Mouse (Mus musculus) forebrain, postnatal 0 days (tissue): Measurements from ENCODE around the gene AB124611. TPM values are rescaled to one million over a fixed set of nuclear protein-coding genes. Genes with fewer than 3 reads are reported as not detected.

ENCODE experiments used
- ATAC-seq: fragments of 200-750 bp; cut with Nextera tagmentation; 2 replicates; pipeline ENCODE4 v1.8.0; 2017; ENCODE audit warnings: mild to moderate bottlenecking, moderate library complexity
- DNase-seq: peaks from one replicate; pipeline ENCODE4 v3.0.0-alpha.2; 2015
- H3K27ac ChIP-seq: fragments of 300-500 bp; sonication (generic); 2 replicates; pipeline ENCODE4 v1.5.1; 2014; ENCODE audit warnings: low read depth, mild to moderate bottlenecking, antibody characterized with exemption, low read length, moderate library complexity, mixed read lengths
- H3K27me3 ChIP-seq: fragments of 300-500 bp; sonication (generic); 2 replicates; pipeline ENCODE4 v1.6.1; 2014; ENCODE audit warnings: mild to moderate bottlenecking, low read length, mixed read lengths; ENCODE audit not compliant: insufficient read depth
- H3K36me3 ChIP-seq: fragments of 300-500 bp; sonication (generic); 2 replicates; pipeline ENCODE4 v1.6.1; 2014; ENCODE audit warnings: mild to moderate bottlenecking, moderate library complexity; ENCODE audit not compliant: insufficient read depth
- H3K4me1 ChIP-seq: fragments of 300-500 bp; sonication (generic); 2 replicates; pipeline ENCODE4 v1.6.1; 2014; ENCODE audit warnings: antibody characterized with exemption; ENCODE audit not compliant: insufficient read depth
- H3K4me2 ChIP-seq: fragments of 300-500 bp; sonication (generic); 2 replicates; pipeline ENCODE4 v1.6.1; 2014; ENCODE audit warnings: low read depth, mild to moderate bottlenecking, moderate library complexity
- H3K4me3 ChIP-seq: fragments of 300-500 bp; sonication (generic); 2 replicates; pipeline ENCODE4 v1.5.1; 2014; ENCODE audit warnings: low read depth, low read length, mixed read lengths
- H3K9ac ChIP-seq: fragments of 300-500 bp; sonication (generic); 2 replicates; pipeline ENCODE4 v1.6.1; 2014; ENCODE audit warnings: mild to moderate bottlenecking
- H3K9me3 ChIP-seq: fragments of 300-500 bp; sonication (generic); 2 replicates; pipeline ENCODE4 v1.6.1; 2016; ENCODE audit warnings: low read length
- CTCF ChIP-seq: sonication (generic); IDR thresholded peaks from 2 replicates; pipeline ENCODE4 v1.5.1; 2016; ENCODE audit warnings: antibody characterized with exemption, control low read depth, low read depth
- WGBS: fragments of 180-500 bp; shearing (Covaris S2); extraction: QIAGEN DNeasy Blood & Tissue Kit; methylation state at CpG from one replicate; pipeline ENCODE4 v1.1.7; 2014; 5-methylcytosine and 5-hydroxymethylcytosine counted together
- polyA plus RNA-seq: library from polyadenylated mRNA; unstranded; fragments of >200 nt; fragmentation: Nextera tagmentation; extraction: Ambion mirVana; gene quantifications from 2 replicates; pipeline ENCODE4 v1.2.1, GENCODE M21; 2015
- total RNA-seq: library from RNA; depleted of rRNA; stranded (reverse); fragments of >200 nt; gene quantifications from 2 replicates; pipeline ENCODE4 v1.2.3, GENCODE M21; 2014

The AB124611 gene
- total and polyA plus RNA-seq, 2 experiments from 2014 or later, result 0.14 to 0.98 TPM

- no peak overlapping the region for H3K4me2 ChIP-seq
- H3K36me3 ChIP-seq, result peaks cover 4% of the 10 kb centered on the region; the same call in 1 of the 2 replicates
- no peak for ATAC-seq
- 72% methylated on average over 4 of the region's 4 CpGs for WGBS
- DNase-seq, result no peak
- no peaks in the 10 kb centered on the region for H3K9me3 ChIP-seq
- no peak for TF ChIP-seq CTCF
- H3K4me3 ChIP-seq, result no peak overlapping the region
- H3K4me1 ChIP-seq, result no peaks in the 10 kb centered on the region
- no peaks in the 10 kb centered on the region for H3K27me3 ChIP-seq
- no peak overlapping the region for H3K9ac ChIP-seq
- H3K27ac ChIP-seq, result no peak overlapping the region
Observed at GRCm38 (mm10) chr9:21558366-21558765, 32.4 kb downstream of the AB124611 start.

- Histone ChIP-seq H3K27ac (no peak overlapping the region), H3K4me3 (no peak overlapping the region), H3K9ac (no peak overlapping the region), H3K4me1 (no peaks in the 10 kb centered on the region), H3K4me2 (no peak overlapping the region), H3K9me3 (no peaks in the 10 kb centered on the region), H3K27me3 (no peaks in the 10 kb centered on the region), H3K36me3 (peaks cover 3% of the 10 kb centered on the region; the same call in 1 of the 2 replicates)
- DNase-seq, result no peak
- TF ChIP-seq CTCF, result no peak
- no peak for ATAC-seq
- 94% methylated on average over 3 of the region's 3 CpGs for WGBS
Observed at GRCm38 (mm10) chr9:21559151-21559550, 33.2 kb downstream of the AB124611 start.

- Histone ChIP-seq H3K36me3 (peaks cover under 1% of the 10 kb centered on the region; the same call in 1 of the 2 replicates), H3K9me3 (no peaks in the 10 kb centered on the region), H3K9ac (no peak overlapping the region), H3K27me3 (no peaks in the 10 kb centered on the region), H3K4me1 (no peaks in the 10 kb centered on the region), H3K4me2 (no peak overlapping the region), H3K27ac (no peak overlapping the region), H3K4me3 (no peak overlapping the region)
- DNase-seq (no peak), ATAC-seq (no peak)
- 83% methylated on average over 1 of the region's 1 CpGs for WGBS
- TF ChIP-seq CTCF, result no peak
Observed at GRCm38 (mm10) chr9:21564420-21564819, 38.4 kb downstream of the AB124611 start.

- no peak overlapping the region for H3K9ac ChIP-seq
- H3K36me3 ChIP-seq, result peaks cover 7% of the 10 kb centered on the region
- WGBS, result 80% methylated on average over 4 of the region's 4 CpGs
- no peaks in the 10 kb centered on the region for H3K9me3 ChIP-seq
- H3K4me3 ChIP-seq, result no peak overlapping the region
- H3K27ac ChIP-seq, result no peak overlapping the region
- no peaks in the 10 kb centered on the region for H3K27me3 ChIP-seq
- ATAC-seq (no peak), DNase-seq (no peak)
- no peak for TF ChIP-seq CTCF
- H3K4me2 ChIP-seq, result no peak overlapping the region
- H3K4me1 ChIP-seq, result no peaks in the 10 kb centered on the region
Observed at GRCm38 (mm10) chr9:21565004-21565586, 39.1 kb downstream of the AB124611 start.

DNA sequence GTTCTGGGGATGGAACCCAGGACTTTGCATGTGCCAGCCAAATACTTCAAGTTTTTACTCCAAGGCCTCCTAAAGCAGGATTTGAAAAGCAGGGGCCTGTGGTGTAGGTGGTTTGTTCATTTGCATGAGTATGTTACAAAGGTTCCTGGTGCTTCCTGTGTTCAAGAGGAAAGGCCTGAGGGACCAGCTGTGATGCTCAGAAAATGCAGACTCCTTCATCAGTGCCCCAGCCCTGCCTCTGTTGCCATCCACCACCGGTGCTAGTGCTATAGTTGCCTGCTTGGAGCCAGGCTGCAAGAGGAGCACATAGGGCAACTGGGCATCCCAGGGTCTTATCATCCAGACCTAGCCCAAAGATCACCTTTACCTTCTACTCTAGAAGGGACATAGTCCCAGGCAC lies 40.6 kb downstream of the AB124611 start:
- ATAC-seq (no peak), DNase-seq (no peak)
- Histone ChIP-seq H3K4me2 (no peak overlapping the region), H3K4me1 (no peaks in the 10 kb centered on the region), H3K9me3 (no peaks in the 10 kb centered on the region), H3K9ac (no peak overlapping the region), H3K4me3 (no peak overlapping the region), H3K27ac (no peak overlapping the region), H3K27me3 (no peaks in the 10 kb centered on the region), H3K36me3 (peaks cover 20% of the 10 kb centered on the region)
- TF ChIP-seq CTCF, result no peak
- WGBS, result 100% methylated on average over 1 of the region's 1 CpGs

DNA sequence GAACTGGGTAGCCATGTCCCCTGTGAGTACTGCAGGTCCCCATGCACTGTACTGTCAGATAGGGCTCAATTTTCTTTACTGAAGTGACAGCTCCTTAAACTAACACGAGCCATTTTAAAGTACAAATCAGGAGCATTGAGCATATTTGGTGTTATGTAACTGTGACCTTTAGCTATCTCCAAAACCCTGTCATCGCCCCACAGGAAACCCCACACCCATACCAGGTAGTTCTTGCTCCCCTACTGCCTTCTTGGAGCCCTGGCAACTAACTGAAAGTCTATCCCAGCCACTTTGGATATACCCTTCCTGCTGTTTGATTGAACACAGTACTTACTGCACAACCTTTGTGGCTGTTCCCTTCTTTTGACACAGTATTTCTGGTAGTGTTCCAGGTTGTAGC lies 41.1 kb downstream of the AB124611 start:
- Histone ChIP-seq H3K27me3 (no peaks in the 10 kb centered on the region), H3K9me3 (no peaks in the 10 kb centered on the region), H3K4me1 (no peaks in the 10 kb centered on the region), H3K4me3 (no peak overlapping the region), H3K9ac (no peak overlapping the region), H3K4me2 (no peak overlapping the region), H3K27ac (no peak overlapping the region), H3K36me3 (peaks cover 25% of the 10 kb centered on the region)
- WGBS, result 91% methylated on average over 2 of the region's 2 CpGs
- ATAC-seq, result no peak
- TF ChIP-seq CTCF, result no peak
- no peak for DNase-seq

- 92% methylated on average over 8 of the region's 8 CpGs for WGBS
- Histone ChIP-seq H3K4me2 (no peak overlapping the region), H3K4me1 (no peaks in the 10 kb centered on the region), H3K9ac (no peak overlapping the region), H3K27ac (no peak overlapping the region), H3K9me3 (no peaks in the 10 kb centered on the region), H3K27me3 (no peaks in the 10 kb centered on the region), H3K4me3 (no peak overlapping the region), H3K36me3 (peaks cover 40% of the 10 kb centered on the region)
- no peak for TF ChIP-seq CTCF
- ATAC-seq (no peak), DNase-seq (no peak)
Observed at GRCm38 (mm10) chr9:21568657-21569255, 42.8 kb downstream of the AB124611 start.
